Mouse (Mus musculus) Muller cell, postnatal 12 days (primary cell): ENCODE measurements around the gene Pgp.
"Not testable (repeated sequence)": the region's sequence is repeated elsewhere in the genome, so short reads cannot be mapped to it uniquely, and the experiment has no call there.

Source experiments
- DNase-seq: peaks from one replicate; pipeline ENCODE4 v3.0.0-alpha.2; 2015; ENCODE audit errors: inconsistent ontology term

The Pgp gene

DNA sequence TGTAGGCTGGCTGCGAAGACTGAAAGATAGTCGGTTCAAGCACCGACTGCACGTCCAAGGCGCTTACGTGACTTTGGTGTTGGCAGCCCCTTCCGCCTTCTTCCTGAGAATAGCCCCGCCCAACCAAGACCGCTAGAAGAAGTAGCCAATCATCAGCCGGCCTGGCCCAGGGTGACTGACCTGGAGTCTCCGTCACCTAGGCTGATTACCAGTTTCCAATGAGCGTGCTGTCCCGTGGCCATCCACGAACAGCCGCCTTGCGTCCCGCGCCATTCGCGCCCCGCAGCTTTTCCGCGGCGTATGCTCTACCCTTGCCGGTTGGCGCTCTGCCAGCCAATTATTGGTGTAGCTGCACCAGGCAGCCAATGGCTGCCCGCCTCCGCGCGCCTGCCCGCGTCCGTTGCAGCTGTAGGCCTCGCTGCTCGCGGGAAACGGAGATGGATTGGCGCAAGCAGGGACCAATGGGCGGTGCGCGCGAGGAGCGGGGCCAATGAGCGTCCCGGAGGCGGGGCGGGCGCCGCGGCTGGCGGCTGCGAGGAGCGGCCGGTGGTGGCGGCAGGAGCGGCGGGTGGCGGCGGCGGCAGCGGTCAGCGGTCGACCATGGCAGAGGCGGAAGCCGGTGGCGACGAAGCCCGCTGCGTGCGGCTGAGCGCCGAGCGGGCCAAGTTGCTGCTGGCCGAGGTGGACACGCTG, at the start of gene Pgp, which contains the start of gene E4f1:
Gene Pgp (plus strand): TSS at position 483 of the 693 bp plus-strand sequence.
Gene E4f1 (minus strand): TSS at position 404 of the 693 bp plus-strand sequence.
- peak; percentile 99 for DNase-seq

DNA sequence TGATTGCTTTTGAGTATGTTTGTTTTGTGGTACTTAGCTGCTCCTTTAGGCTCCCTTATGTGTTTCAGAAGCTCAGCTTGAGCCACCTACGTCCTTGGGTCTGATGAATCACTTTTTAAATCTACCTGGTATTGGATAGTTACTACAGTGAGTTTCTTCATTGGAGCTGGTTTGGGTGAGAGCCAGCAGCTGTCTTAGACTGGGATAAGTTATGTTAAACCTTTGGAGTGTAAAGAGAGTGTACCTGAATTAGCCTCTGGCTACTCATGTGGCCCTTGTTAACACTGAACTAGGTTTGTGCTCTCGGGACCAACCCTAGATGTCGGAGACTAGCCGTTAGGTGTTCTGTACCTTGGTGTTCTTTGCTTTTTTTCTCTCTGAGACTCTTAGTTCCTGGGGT, 47.1 kb upstream of the Pgp start:
- DNase-seq, result no peak

DNA sequence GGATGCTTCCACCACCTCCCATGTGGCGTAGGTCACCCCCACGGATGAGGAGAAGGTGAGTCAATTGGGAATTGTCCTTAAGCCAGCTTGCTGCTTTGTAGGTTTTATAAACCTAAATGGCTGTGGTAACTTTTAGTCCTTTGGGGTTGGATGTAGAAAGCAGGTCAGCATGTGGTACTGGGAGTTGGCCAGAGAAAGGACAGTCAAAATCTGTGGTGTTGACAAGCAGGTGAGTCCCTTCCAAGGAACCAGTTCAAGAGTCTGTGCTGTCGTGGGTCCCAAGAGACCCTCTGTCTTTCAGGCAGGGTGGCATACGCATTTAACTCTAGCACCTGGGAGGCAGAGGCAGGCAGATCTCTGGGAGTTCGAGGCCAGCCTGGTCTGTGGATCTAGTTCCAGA, 45.7 kb upstream of the Pgp start:
- DNase-seq, result no peak

DNA sequence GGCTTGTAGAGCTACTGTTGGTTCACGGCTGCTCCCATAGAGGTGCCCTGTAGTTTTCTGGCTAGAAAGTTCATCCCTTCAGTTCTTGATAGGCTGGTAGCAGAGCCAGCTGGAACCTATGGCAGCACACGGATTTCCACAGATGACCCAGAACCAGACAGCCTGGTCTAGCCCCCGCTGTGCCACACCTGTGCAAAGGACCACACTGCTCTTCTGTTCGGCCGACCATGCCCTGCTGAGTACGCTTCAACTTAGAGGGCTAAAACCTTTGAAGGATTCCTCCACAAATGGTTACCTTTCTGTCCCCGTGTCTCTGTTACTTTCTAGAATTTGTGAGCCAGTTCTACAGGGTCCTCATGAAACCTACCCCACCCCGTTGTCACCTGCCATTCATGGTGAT, 44.9 kb upstream of the Pgp start:
- DNase-seq, result not testable (repeated sequence)

DNA sequence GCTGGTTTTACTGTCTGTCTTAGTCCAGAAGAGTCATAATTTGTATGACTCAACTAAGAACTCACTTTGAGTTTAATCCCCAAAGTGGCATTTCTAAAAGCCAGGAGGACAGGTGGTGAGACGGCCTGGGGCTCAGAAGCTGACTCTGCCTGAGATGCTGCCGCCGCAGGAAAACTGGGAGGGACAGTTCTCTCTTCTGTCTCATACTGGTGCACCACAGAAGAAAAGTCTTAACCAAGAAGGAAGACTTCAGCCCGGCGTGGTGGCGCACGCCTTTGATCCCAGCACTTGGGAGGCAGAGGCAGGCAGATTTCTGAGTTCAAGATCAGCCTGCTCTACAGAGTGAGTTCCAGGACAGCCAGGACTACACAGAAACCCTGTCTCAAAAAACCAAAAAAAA, 44.3 kb upstream of the Pgp start:
- DNase-seq, result no peak

DNA sequence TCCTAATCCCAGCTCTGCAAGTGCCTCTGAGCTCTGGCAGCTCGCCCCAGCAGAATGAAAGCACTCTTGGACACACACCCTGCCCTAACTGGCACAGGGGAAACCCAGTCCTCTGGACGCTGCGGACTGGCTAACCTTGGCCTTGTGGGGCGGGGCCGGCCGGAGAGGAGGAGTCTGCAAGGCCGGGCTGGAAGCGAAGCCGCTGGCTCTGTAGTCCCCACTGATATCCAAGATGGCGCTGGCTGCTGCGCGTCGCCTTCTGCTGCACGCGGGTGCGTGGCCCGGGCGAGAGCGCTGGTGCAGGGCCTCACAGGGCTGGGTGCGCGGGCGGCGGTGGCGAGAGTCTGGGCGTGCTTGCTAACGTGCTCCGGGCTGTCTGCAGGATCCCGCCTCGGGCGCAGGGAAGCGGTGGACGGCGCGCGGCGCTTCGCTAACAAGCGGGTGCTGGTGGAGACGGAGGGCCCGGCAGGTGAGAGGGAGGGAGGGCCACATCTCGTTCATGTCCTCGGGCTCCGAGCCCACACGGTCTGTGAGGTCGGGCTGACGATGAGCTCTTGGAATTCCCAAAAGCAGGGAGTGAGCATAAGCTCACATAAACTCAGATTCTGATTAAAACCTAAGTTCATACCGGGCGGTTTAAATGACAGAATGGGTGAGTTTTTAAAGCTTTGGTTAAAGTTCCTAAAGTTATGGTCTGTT, 43.6 kb upstream of the Pgp start, which contains the start of gene Eci1:
Gene Eci1 (plus strand): TSS at position 171 of the 699 bp plus-strand sequence.
- peak; percentile 98 for DNase-seq

DNA sequence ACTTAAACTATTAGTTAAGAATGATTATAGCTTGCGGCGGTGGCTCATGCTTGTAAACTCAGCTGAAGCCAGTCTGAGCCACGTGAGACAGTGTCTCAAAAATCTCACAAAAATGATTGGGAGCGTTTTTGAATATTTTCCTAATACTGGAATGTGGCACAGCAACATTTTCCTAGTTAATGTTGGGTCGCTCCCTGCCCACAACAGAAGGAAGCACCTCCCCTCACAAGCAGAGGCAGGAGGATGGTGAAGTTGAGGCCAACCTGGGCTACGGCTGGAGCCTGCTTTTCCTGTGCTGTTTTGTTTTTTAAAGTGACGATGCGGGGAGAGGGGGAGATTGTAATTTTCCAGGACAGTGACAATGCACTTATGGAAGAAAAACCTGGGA, 43.0 kb upstream of the Pgp start:
- DNase-seq, result no peak

DNA sequence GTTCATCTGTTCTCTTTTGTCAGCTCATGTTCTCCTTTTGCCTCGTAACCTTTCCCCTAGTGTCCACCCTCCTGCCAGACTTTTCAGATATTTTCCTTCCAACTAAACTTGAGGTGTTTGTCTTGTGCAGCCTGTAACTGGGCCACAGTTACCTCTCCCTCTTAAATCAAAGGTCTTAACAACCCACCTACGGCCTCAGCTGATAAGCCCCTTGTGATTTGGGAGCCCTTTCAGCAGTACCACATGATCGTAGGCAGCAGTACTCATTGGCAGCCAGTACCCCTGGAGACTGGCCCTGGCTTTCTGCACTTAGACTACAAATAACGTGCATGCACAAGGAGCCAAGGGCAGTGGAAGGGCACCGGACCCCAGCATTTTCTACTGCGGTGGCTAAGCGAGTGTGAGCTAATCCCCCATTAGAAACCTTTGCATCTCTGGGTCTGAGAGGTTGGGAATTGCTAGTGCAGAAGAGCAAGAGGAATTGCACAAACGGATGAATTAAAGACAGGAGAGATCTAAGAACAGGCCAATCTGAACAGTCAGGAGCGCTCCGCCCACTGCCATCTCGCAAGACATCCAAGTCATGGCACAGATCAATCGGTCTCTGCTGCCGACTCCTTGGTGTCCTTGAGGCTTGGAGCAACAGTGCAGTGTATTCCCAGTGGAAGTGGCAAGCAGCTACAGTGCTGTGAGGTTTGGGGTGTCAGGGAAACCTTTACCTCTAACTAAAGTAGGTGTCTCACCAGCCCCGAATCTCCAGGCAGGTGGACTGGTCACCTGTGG, 40.8 kb upstream of the Pgp start:
- DNase-seq, result no peak

DNA sequence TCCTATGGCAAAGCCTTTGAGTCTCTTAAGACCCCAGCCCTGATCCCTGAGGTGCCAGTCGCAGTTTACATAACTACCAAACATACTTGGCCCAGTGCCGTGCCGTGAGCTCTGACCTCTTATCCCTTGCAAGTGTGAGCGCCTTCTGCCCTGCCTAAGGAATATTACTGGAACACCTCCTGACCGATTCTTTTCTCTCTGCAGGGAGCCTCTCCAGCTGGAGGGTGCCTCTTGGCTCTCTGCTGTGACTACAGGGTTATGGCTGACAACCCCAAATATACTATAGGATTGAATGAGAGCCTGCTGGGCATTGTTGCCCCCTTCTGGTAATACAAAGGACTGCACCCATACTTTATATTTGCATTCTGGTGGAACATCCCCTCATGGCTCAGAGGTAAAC, 33.2 kb upstream of the Pgp start:
- DNase-seq, result peak; percentile 25

DNA sequence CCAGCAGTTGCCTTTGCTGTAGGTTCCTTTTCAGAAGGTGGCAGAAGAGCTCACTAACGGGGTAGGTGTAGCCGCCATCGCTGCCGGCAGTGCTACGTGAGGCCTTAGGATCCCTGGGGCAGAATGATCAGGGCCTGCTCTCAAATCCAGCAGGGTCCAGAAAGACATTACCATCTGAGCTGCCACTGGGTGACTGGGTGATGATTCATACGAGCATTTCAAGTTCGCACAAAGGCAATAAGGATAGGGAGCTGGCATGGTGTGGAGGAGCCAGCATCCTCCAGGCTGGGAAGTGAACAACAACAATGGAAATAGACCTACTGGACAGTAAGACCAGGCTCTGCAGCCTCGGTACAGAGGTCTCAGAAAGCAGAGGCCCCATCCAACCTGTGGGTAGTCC, 29.8 kb upstream of the Pgp start:
- peak; percentile 35 for DNase-seq

DNA sequence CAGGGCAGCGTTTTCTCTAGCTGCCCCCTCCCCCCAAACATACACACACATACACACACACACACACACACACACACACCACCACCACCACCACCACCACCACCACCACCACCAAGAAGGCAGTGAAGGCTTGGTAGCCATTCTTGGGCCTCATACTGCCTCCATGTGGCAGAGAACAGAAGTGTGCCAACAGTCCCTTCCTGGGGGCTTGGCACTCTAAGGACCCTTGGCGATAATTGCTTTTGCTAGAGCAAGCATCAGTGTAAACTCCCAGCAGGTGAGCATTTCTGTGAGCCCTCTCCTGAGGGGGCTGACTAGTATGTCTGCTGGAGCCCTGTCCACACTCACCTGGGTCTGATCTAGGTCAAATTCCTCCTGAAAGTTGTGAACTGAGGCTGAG, 29.0 kb upstream of the Pgp start:
- DNase-seq, result no peak

DNA sequence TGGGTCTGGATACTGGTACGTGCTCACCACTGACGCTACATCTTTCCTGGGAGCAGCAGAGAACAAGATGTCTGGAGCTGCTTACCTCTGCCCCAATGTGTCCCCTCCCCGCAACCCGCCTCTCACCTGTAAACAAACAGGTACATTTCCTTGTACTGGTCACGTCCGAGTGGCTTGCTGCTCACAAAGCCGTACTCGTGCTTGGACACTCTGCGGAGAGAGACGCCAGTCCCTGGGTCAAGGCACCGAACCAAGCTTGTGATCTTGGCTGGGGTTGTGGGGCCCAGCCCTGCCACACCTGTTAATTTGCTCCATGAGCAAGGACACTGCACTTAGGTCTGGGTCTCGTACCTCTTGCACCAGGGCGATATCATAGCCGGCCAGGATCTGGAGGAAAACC, 28.1 kb upstream of the Pgp start:
- DNase-seq, result no peak

DNA sequence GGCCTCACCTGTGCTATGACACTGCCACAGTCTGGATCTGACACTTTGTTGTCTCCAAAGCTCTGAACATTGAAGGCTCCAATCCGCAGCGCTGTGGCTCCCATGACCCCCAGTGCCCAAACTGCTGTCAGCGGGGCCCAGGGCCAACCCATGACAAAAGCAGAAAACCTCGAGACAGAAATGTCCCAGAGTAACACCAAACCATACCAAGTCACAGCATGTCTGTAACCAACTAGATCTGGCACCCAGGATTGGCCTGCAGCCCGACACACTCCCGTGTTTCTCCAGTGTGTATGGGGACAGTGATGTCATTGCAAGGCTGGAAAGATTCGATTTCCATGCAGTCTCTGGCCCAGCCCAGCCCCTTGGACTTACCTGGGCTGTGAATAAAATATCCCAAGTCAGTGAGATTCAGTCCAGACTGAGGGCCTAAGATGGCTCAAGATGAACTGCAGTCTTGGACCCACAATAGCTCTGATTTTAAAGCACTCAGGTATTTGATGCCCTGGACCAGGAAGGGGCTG, 27.5 kb upstream of the Pgp start, which contains the start of gene Dnase1l2:
Gene Dnase1l2 (minus strand): TSS at position 474 of the 524 bp plus-strand sequence.
- DNase-seq, result no peak

DNA sequence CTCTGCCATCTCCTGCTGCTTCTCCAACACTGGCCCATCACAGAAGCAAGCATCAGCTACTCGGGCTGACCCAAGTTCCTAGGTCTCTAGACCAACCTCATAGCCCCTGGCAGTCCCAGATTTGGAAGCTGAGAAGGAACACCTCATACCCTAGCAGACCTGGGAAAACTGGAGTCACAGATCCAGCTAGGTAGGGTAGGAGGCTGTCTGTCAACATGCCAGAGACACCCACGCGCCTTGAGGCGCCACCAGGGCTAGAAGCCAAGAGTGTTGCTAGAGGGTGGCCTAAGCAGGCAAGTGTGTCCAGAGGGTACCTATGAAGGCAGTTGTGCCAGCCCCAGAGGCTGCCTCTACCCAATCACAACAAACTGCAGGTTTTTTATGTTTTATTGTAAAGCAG, 26.8 kb upstream of the Pgp start:
- DNase-seq, result no peak

DNA sequence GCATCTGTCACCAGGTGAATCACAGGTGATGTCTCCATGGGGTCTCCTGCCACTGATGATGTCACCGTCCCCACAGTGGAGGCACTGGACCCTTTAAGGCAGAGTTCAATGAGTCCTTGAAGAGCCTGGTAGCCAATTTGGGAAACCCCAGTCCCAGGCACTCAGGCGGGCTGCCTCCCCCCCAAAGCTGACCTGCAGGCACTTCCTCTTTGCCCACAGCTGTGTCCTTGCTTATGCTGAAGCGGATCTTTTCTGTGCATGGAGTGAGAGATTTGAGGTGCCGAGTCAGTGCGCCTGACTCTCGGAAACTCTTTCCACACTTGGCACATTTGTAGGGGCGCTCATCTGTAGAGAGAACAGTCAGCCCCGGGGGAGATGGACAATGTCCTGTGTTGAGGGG, 23.6 kb upstream of the Pgp start:
- DNase-seq, result no peak

DNA sequence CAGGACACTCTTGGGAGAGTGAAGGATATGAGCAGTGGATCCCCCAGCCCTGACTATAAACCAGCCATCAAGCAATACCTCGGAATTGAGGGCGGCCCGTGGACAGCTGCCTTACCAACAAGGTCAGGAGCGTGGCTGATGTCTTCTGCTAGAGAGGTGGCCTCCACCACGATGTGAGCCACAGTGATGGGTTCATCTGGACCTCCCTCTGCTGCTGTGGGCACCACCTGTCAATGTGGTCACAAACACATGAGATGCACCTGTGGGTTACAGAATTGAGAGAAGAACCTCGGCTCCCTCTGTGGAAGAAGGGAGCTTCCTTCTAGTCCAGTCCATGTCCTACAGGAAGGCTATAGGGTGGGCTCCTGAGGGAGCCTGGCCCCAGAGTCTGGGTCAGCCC, 20.7 kb upstream of the Pgp start:
- no peak for DNase-seq

DNA sequence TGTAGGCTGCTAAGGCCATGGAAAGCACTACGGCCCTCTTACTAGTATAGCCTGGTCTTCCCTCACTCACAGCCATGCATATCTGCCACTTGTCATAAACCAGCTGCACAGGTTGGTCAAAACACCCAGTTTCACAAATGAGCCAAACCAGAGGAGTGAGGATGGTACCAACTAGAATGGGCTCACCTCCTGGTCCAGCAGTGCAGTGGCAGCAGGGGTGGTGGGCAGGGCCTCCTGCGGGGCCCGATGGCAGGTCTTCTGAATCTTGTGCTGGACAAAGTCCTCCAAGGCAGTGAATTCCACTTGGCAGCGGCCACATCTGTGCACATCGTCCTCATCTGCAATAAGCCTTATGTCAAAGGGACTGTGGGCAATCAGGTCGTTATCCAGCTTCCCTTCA, 19.0 kb upstream of the Pgp start:
- DNase-seq, result no peak

DNA sequence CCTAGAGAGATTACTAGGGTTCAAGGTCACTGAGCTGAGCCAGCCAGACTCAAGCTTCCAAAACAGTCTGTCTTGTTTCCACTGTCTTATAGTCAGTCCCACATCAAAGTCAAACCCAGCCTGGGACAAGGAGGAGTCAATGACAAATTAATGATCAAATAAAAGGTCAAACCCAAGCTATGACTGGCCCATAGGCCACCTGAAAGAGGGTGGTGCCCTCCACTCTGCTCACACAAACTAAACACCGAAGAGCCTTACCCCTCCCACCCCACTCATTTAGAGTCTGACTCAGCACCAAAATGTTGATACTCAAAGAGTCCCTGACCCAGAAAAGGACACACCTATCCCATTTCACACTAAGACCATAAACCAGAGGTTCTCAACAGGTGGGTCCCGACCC, 16.8 kb upstream of the Pgp start:
- no peak for DNase-seq

DNA sequence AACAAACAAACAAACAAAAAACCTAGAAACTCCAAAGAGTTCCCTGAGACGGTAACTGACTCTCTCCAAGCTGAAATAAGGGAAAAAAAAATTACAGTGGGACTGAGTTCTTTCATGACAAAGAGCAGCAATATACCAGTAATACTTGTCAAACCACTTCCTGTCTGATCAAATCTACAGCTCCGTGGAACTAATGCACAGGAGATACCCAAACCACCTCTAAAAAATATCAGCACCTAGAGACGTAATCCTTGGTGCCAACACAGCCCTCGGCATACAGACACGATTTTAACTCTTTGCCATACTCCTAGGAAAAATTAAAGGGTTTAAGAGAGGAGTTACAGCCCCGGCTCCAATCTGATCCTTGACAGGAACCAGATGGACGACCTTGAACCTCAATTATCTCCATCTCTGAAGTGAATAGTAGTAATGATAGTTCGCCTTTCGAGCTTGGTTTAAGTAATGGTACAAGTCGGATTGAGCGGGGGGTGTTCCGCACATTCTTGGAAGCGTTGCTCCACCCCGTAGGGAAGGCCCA, 15.9 kb upstream of the Pgp start:
- no peak for DNase-seq

DNA sequence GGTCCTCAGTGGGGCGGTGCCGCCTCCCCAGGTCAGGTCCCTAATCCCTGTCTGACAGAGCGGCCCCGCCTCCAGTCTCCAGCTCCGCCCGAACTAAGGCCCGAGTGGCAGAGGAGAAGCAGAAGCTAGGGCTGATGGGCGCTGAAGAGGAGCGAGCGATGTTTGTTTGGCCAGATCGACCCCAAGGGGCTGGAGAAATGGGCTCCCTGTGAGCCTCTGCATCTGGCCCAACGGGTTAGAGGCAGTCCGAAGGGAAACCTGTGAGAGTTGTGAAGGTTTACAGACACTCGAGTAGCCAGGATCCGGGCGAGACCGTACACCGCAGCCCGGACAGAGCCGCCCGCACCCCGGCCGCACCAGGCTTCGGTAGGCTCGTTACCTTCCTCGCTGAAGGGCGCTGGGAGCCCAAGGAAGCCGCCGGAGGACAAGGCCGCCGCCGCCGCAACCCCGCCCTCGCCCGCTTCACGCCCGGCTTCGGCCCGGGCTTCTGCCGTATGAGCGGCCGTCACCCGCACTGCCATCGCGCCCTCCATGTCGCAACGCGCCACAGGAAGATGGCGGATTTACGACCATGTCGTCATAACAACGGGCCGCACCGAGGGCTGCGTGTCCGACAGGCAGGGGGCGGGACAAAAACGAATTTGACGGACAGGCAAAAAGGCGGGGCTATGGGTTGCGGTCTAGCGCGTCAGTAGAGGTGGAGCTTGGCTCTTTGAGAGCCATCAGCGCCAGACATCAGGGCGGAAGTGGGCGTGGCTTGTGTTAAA, 15.3 kb upstream of the Pgp start:
- DNase-seq, result peak; percentile 97

DNA sequence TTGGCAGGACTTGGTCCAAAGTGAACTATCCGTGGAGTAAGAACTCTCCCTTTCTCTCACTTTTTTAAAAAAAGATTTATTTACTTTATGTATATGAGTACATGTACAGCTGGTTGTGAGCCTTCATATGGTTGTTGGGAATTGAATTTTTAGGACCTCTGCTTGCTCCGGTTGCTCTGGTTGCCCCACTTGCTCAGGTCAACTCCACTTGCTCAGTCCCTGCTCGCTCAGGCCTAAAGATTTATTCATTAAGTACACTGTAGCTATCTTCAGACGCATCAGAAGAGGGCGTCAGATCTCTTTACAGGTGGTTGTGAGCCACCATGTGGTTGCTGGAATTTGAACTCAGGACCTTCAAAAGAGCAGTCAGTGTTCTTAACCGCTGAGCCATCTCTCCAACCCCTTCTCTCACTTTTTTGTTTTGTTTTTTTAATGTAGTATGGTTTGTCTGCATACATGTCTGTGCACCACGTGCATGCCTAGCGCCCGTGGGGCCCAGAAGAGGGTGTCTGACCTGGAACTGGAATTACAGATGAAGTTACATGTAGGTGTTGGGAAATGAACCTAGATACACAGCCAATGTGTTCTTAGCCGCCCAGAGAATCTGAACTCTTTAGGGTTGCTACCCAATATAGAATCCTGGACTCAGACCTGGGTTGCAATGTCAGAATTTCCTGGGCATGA, 14.5 kb upstream of the Pgp start:
- not testable (repeated sequence) for DNase-seq
